Mouse (Mus musculus) layer of hippocampus, adult 9-10 months (tissue): ENCODE measurements around the gene Flvcr1.

Experiments used
- DNase-seq: peaks from one replicate; pipeline ENCODE4 v3.0.0; 2022; ENCODE audit warnings: low spot score

Gene Flvcr1

GRCm38 (mm10) chr1:191026021-191026713, at the start of gene Flvcr1:
Flvcr1 (minus strand) TSS chr1:191026158.
- peak; percentile 98 for DNase-seq

GRCm38 (mm10) chr1:191075199-191075883, 49.4 kb upstream of the Flvcr1 start:
- no peak for DNase-seq

GRCm38 (mm10) chr1:191073486-191073885, 47.5 kb upstream of the Flvcr1 start:
- DNase-seq = no peak

DNA sequence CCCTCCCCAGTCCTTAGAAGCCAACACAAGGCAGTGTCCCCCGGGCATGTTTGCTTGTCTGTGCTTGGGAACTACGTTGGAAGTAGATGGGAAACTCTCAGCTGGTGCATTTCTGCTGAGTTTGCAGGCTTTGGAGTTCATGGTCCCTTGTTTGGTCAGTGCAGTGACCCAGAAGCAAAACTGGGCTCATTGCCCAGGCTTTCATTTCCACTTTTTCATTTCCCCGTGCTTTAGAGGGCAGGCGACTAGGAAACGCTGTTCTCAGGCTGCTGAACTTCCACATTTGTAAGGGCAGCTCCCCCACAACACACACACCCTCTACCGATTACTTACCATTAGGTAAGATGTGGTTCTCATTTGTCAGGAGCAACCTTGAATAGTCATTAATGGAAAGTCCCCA, 47.0 kb upstream of the Flvcr1 start:
- DNase-seq = no peak

- DNase-seq = no peak
Measured at GRCm38 (mm10) chr1:191072329-191072913, 46.5 kb upstream of the Flvcr1 start.

DNA sequence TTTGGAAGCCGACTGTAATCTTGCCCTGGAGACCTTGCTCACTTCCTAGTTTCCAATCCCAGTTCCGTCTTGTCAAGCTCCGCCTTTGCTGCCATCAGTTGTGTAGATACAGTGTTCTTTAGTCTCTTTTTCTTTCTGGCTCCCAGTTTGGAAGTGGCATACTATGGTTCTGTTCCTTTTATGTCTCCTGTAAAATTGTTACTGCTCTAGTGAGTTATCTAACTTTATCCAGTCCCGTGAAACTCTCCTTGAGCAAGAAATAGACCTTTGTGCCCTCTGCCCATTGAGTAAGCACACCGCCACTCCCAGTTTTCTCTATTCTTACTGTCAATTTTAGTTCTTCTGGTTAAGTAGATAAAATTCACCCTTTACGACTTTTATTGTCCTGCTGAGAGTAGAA, 45.7 kb upstream of the Flvcr1 start:
- DNase-seq = no peak

DNA sequence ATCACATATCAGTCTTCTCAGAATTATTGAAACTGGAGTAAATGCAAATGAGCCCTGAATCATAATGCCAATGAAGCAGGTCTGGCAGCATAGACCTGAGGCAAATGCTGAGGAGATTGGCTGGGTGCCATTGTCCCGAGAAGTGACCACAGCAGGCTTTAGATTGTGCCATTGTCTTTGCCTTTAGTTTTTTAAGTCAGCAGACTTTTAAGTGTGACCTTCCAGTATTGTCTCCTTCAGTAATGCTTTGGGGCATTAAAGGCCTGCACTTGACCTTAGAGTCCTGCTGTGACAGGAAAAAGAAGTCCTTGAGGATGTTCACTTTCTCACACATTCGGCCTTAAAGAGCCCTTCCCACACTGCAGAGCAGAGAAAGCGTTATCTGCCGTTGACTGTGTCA, 44.3 kb upstream of the Flvcr1 start:
- no peak for DNase-seq

GRCm38 (mm10) chr1:191068377-191068776, 42.4 kb upstream of the Flvcr1 start:
- DNase-seq = no peak

DNA sequence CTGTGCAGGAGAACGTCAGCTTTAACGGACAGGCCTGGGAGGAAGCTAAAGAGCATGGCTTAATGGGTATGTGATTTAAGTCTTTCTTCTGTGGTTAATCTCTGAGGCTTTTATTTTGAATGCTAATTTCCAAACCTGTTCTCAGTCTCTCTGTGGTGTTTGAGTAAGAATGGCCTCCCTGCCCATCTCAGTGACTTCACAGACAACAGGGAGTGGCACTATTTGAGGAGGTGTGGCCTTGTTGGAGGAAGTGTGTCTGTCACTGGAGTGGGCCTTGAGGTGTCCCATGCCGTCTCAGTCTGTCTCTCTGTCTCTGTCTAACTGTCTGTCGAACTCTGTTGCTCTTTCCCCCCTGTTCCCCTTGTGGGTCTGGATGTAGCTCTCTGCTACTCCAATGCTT, 39.2 kb upstream of the Flvcr1 start:
- no peak for DNase-seq

DNA sequence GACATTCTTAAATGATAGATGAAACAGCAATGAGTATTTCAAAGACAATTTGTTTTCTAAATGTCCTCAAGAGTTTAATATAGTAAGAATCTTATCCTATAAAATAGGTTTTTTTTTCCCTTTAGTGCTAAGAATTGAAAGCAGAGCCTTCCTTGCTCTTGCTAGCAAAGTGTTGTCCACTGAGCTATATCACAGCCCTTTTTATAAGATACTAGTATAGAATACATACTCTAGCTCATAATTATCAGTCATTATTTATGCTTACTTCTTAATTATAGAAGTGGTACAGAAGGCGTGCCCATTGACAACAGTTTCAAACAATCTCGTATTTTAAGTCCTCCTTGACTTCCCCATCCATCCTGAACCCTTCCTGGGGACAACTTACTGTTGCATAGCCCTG, 38.6 kb upstream of the Flvcr1 start:
- DNase-seq = no peak

DNA sequence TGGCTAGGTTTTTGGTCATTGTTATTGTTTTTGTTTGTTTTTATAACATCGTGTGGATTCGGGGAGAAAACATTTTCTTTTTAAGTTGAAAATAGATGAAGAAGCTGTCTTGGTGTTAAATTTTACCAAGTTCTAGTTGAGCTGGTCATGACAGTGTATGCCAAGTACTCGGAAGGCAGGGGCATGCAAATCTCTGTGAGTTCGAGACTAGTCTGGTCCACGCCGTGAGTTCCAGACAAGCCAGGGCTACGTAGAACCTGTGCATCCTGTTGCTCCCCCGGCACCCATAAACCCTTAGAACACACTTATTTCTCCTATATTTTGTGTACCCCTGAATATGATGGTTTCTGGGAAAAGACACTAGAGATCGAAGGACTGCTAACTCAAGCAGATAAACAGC, 37.7 kb upstream of the Flvcr1 start:
- DNase-seq = no peak

- peak; percentile 68 for DNase-seq
Measured at GRCm38 (mm10) chr1:191062781-191063485, 37.0 kb upstream of the Flvcr1 start, which contains the start of the genes Tatdn3 and Nsl1. Tatdn3 (minus strand) TSS chr1:191062932. Nsl1 (plus strand) TSS chr1:191063012.

GRCm38 (mm10) chr1:191062241-191062780, 36.4 kb upstream of the Flvcr1 start:
- DNase-seq = no peak

DNA sequence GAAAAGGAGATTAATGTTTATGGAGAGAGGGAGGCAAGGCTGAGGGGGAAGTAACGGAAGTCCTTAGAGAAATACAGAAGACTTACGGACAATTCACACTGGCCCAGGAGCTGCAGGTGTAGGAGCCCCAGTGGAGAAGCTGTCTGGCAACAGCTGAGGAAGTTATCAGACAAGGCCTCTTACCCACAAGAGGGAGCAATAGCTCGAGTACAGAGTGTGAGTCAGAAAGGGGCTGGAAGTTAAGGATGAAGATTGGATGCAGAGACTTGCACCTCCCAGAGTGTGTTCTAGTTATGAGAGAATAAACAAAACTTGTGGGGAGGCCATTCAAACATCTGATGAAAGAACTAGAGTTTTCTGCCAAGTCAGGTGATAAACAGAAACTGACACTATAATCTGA, 31.5 kb upstream of the Flvcr1 start:
- no peak for DNase-seq

DNA sequence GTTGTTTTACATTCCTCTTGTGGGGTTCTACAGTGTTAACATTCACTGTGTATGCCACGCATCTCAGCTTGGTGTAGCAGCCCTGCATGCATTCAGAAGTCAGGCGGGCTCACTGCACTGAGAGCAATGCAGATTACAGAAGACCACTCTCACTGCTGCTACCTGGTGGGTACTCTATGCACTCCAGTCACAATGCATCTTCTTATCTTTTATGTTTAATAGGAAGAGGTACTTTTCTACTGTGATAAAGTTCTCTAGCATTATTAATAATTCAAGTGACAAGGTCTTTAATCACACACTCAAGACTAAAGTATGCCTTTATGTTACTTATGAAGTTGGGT, 29.5 kb upstream of the Flvcr1 start:
- no peak for DNase-seq

DNA sequence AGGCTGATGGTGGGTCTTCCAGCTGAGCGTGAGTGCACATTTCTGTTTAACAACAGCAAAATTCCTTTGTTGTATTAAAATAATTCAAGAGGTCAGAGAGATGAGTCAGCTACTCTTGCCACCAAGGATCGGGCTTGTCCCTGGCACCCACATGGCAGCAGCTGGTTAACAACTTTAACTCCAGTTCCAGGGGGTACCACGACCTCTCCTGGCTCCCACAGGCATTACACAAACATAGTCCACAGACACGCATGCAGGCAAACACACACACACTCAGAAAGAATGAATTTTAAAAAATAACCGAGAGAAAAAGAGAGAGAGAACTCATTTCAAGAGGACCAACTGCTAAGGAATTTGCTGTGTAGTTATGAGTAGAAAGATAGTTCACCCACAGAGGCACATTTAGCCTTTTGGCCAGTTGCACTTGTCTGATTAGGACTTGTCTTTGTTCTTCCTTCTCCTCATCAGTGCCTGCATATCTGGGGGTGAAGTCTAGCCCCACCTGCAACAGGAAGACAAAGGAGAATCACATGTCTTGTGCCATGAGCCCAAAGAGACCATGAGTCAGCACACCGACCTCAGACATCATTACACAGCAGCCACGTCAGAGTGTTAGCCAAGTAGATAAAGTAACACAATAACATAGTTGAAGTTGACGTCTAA, 29.0 kb upstream of the Flvcr1 start:
- DNase-seq = no peak

GRCm38 (mm10) chr1:191053555-191053954, 27.6 kb upstream of the Flvcr1 start:
- DNase-seq = no peak

DNA sequence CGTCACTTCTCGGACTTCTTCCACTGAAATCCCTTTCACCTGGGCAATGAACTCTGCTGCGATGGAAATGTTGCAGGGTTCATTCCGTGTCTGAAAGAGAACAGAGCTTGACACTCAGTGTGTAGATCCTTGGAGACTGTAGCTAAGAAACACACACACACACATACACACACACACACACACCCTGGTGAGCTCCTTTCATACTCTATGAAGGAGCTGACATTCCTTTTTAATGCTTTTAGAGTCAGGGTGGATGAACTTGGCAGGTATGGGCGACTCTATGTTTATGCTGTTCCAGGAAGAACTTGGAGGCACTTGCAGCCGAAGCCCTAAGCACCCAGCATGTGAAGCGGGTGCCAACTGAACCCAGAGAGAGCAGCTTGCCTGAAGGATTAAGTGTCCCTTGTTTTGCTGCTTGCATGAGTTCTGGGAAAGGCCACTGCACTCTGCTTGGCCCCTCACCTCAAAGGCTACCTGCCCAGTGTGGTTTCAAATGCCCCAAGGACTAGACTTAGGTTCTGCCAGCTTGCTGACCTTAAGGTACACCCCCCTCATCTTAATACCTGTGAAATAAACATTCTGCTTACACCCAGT, 20.4 kb upstream of the Flvcr1 start:
- no peak for DNase-seq

- no peak for DNase-seq
Measured at GRCm38 (mm10) chr1:191045264-191045663, 19.3 kb upstream of the Flvcr1 start.

GRCm38 (mm10) chr1:191042688-191043087, 16.7 kb upstream of the Flvcr1 start:
- DNase-seq = no peak

DNA sequence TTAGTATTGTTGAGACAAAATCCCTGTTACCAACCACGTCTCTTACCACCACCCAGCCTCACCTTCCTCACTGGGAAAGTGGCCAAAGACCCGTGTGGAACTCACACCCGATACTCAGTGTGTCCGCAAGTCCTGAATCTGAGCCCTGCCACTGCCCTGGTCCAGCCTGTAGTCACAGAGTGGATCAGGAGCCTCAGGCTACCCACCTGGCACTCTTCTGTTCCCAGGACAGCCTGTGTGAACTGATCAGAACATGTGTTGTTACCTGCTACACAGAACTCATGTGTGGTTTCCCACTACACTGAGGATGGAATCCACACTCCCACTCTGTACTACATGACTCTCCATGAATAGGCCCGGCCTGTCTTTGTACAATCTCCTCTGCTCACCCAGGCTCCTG, 16.1 kb upstream of the Flvcr1 start:
- no peak for DNase-seq

DNA sequence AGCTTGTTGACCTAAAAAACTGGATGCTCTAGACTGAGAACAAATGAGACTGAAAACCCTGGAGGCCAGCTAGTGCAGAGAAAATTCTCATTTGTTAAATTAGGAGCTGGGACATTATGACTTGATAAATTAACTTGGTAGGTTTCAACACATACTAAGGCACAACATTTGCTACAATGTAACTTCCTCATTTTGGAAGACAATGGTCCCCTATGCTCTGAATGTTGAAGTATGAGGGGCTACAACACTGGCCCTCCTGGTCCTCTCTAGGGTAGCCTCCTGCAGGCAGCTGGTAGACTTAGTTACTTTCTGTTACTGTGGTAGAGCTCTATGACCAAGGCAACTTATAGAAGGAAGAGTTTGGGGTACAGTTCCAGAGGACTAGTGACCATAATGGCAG, 15.4 kb upstream of the Flvcr1 start:
- DNase-seq = no peak
